Mouse (Mus musculus) intestine, postnatal 0 days (tissue): ENCODE data around the gene Ugt1a5. TPM values are rescaled to one million over a fixed set of nuclear protein-coding genes. Genes with fewer than 3 reads are reported as not detected.

Experiments
- ATAC-seq: fragments of 200-750 bp; cut with Nextera tagmentation; 2 replicates; pipeline ENCODE4 v1.8.0; 2017; ENCODE audit warnings: mild to moderate bottlenecking, moderate TSS enrichment, moderate library complexity
- H3K27ac ChIP-seq: fragments of 300-500 bp; sonication (generic); 2 replicates; pipeline ENCODE4 v1.5.1; 2014; ENCODE audit warnings: mild to moderate bottlenecking, low read depth, low read length, moderate library complexity
- H3K27me3 ChIP-seq: fragments of 300-500 bp; sonication (generic); replicated peaks from 2 replicates; pipeline ENCODE4 v1.6.1; 2014; ENCODE audit warnings: low read length, mixed read lengths; ENCODE audit not compliant: control insufficient read depth, insufficient read depth
- H3K36me3 ChIP-seq: fragments of 300-500 bp; sonication (generic); 2 replicates; pipeline ENCODE4 v1.6.1; 2014; ENCODE audit warnings: mild to moderate bottlenecking, moderate library complexity; ENCODE audit not compliant: control insufficient read depth, insufficient read depth
- H3K4me1 ChIP-seq: fragments of 300-500 bp; sonication (generic); replicated peaks from 2 replicates; pipeline ENCODE4 v1.6.1; 2014; ENCODE audit warnings: antibody characterized with exemption, low read length, mixed read lengths; ENCODE audit not compliant: control insufficient read depth, insufficient read depth
- H3K4me2 ChIP-seq: fragments of 300-500 bp; sonication (generic); replicated peaks from 2 replicates; pipeline ENCODE4 v1.6.1; 2014; ENCODE audit warnings: low read depth, mild to moderate bottlenecking, moderate library complexity
- H3K4me3 ChIP-seq: fragments of 300-500 bp; sonication (generic); 2 replicates; pipeline ENCODE4 v1.5.1; 2014; ENCODE audit warnings: low read depth, low read length
- H3K9ac ChIP-seq: fragments of 300-500 bp; sonication (generic); 2 replicates; pipeline ENCODE4 v1.6.1; 2014; ENCODE audit warnings: mild to moderate bottlenecking, low read depth, low read length
- H3K9me3 ChIP-seq: fragments of 300-500 bp; sonication (generic); 2 replicates; pipeline ENCODE4 v1.6.1; 2016; ENCODE audit warnings: mixed run types; ENCODE audit not compliant: control insufficient read depth
- CTCF ChIP-seq: sonication (generic); IDR thresholded peaks from 2 replicates; pipeline ENCODE4 v1.5.1; 2016; ENCODE audit warnings: low read depth, mild to moderate bottlenecking, control low read depth, antibody characterized with exemption, moderate library complexity
- WGBS: fragments of 180-500 bp; shearing (Covaris S2); extraction: QIAGEN DNeasy Blood & Tissue Kit; methylation state at CpG from one replicate; pipeline ENCODE4 v1.1.7; 2014; 5-methylcytosine and 5-hydroxymethylcytosine counted together
- polyA plus RNA-seq: library from polyadenylated mRNA; unstranded; fragments of >200 nt; fragmentation: Nextera tagmentation; extraction: Ambion mirVana; gene quantifications from 2 replicates; pipeline ENCODE4 v1.2.1, GENCODE M21; 2015

Ugt1a5 gene
- polyA plus RNA-seq, 1 experiment from 2014 or later = not detected

DNA sequence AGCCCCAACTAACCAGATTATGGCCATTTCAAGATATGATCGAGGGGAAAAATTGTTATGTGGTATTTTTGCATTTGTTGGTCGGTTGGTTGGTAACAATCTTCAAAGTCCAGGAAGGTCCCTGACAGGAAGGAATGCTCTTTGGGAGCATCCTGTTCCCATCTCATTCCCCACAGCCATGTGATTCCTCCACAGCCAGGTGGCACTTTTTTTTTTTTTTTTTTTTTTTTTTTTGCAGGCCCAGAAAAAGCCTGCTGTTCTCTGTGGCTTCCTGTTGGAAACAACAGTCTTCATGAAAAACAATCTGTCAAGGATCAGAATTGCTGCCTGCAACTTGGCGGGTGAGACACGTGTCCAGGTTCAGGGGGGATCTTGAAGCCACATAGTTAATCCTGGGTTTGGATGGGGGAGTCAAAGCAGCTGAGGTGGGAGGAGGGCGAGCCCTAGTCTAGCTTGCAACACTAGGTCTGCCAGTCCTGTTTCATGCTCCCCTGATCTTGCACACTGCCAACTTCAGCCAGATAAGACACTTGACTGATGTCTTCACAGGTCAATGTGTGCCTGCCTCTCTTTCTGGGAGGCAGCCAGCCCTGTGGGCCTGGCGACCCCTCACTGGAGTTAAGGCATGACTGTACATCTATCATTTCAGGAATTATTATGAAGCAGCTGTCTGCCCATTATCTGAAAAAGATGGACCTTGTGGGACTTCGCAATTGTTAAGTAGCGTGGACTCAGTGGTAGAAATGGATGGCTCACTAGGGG lies 93.2 kb downstream of the Ugt1a5 start:
- no peak overlapping the region for H3K4me2 ChIP-seq
- TF ChIP-seq CTCF = no peak

DNA sequence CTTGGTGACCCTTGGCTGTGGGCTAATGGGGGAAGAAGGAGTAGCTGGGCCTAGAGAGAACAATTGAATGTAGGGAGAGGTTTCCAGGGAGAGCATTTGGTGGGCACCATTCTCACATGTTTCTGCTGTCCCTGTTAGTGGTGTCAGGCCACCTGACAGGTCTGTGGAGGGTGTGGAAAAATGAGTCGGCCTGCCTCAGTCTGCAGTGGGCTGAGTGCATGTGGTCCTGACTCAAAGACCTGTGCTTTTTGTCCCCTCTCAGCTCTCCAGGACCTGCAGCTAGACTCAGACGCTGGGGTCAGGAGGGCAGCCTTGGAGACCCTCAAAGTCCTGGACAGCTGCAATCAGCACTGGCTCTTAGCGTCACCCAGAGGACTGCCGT lies 93.8 kb downstream of the Ugt1a5 start:
- peaks cover 54% of the 10 kb centered on the region for H3K36me3 ChIP-seq
- TF ChIP-seq CTCF = no peak
- no peak overlapping the region for H3K27ac ChIP-seq
- H3K9ac ChIP-seq = no peak overlapping the region
- peaks cover 8% of the 10 kb centered on the region for H3K4me1 ChIP-seq
- no peaks in the 10 kb centered on the region for H3K27me3 ChIP-seq
- H3K9me3 ChIP-seq = no peaks in the 10 kb centered on the region
- WGBS = 74% methylated on average over 4 of the region's 4 CpGs
- ATAC-seq = peak; percentile 1; the same call in 1 of the 2 replicates
- no peak overlapping the region for H3K4me2 ChIP-seq
- no peak overlapping the region for H3K4me3 ChIP-seq

More for the DNA sequence above, 93.2 kb downstream of the Ugt1a5 start:
- Histone ChIP-seq H3K4me1 (peaks cover 8% of the 10 kb centered on the region), H3K9me3 (no peaks in the 10 kb centered on the region), H3K4me3 (no peak overlapping the region), H3K27ac (no peak overlapping the region), H3K27me3 (no peaks in the 10 kb centered on the region), H3K9ac (no peak overlapping the region), H3K36me3 (peaks cover 48% of the 10 kb centered on the region)
- 75% methylated on average over 8 of the region's 8 CpGs for WGBS
- no peak for ATAC-seq

GRCm38 (mm10) chr1:88260114-88260513 lies 94.3 kb downstream of the Ugt1a5 start:
- no peak overlapping the region for H3K4me3 ChIP-seq
- peaks cover 8% of the 10 kb centered on the region for H3K4me1 ChIP-seq
- no peak overlapping the region for H3K27ac ChIP-seq
- peaks cover 59% of the 10 kb centered on the region for H3K36me3 ChIP-seq
- no peaks in the 10 kb centered on the region for H3K9me3 ChIP-seq
- no peak overlapping the region for H3K4me2 ChIP-seq
- peak; percentile 46 for ATAC-seq
- WGBS = 68% methylated on average over 6 of the region's 6 CpGs
- H3K27me3 ChIP-seq = no peaks in the 10 kb centered on the region
- no peak overlapping the region for H3K9ac ChIP-seq
- TF ChIP-seq CTCF = no peak

- no peaks in the 10 kb centered on the region for H3K9me3 ChIP-seq
- H3K36me3 ChIP-seq = peaks cover 66% of the 10 kb centered on the region
- ATAC-seq = no peak
- H3K27me3 ChIP-seq = no peaks in the 10 kb centered on the region
- WGBS = 82% methylated on average over 10 of the region's 10 CpGs
- no peak for TF ChIP-seq CTCF
- no peak overlapping the region for H3K27ac ChIP-seq
- H3K4me3 ChIP-seq = no peak overlapping the region
- H3K9ac ChIP-seq = no peak overlapping the region
- H3K4me1 ChIP-seq = peaks cover 8% of the 10 kb centered on the region
- no peak overlapping the region for H3K4me2 ChIP-seq
Measured at GRCm38 (mm10) chr1:88260604-88261377, 95.0 kb downstream of the Ugt1a5 start.

- H3K27ac ChIP-seq = no peak overlapping the region
- no peak overlapping the region for H3K4me2 ChIP-seq
- peaks cover 8% of the 10 kb centered on the region for H3K4me1 ChIP-seq
- H3K27me3 ChIP-seq = no peaks in the 10 kb centered on the region
- peaks cover 75% of the 10 kb centered on the region for H3K36me3 ChIP-seq
- ATAC-seq = no peak
- no peaks in the 10 kb centered on the region for H3K9me3 ChIP-seq
- TF ChIP-seq CTCF = no peak
- H3K9ac ChIP-seq = no peak overlapping the region
- no peak overlapping the region for H3K4me3 ChIP-seq
- WGBS = 86% methylated on average over 7 of the region's 7 CpGs
Measured at GRCm38 (mm10) chr1:88261706-88262105, 95.9 kb downstream of the Ugt1a5 start.

GRCm38 (mm10) chr1:88262255-88262654 lies 96.4 kb downstream of the Ugt1a5 start:
- no peak overlapping the region for H3K4me2 ChIP-seq
- H3K36me3 ChIP-seq = peaks cover 80% of the 10 kb centered on the region
- ATAC-seq = no peak
- H3K4me1 ChIP-seq = peaks cover 8% of the 10 kb centered on the region
- no peaks in the 10 kb centered on the region for H3K9me3 ChIP-seq
- H3K4me3 ChIP-seq = no peak overlapping the region
- H3K9ac ChIP-seq = no peak overlapping the region
- TF ChIP-seq CTCF = no peak
- WGBS = 75% methylated on average over 4 of the region's 4 CpGs
- H3K27me3 ChIP-seq = no peaks in the 10 kb centered on the region
- H3K27ac ChIP-seq = peak overlapping the region; percentile 1; the same call in 1 of the 2 replicates
